Mouse (Mus musculus) myocyte (in vitro differentiated cells): ENCODE measurements at regions not wholly inside any gene's neighbourhood (a gene's known extent, or its start where the extent isn't known, plus 50 kb on each side); places are given as distances from the start of the nearest gene placed in this dataset.

Source experiments
- H3K27me3 ChIP-seq: one replicate; pipeline ENCODE4 v1.6.1; 2011; ENCODE audit not compliant: control insufficient read depth, insufficient read depth, insufficient read length
- H3K36me3 ChIP-seq: one replicate; pipeline ENCODE4 v1.6.1; 2011; ENCODE audit not compliant: control insufficient read depth, insufficient read depth
- H3K4me2 ChIP-seq: one replicate; pipeline ENCODE4 v1.6.1; 2011; ENCODE audit warnings: low read depth, control low read depth
- H3K4me3 ChIP-seq: one replicate; pipeline ENCODE4 v1.5.1; 2011; ENCODE audit warnings: mild to moderate bottlenecking, control low read depth, moderate library complexity
- H3K79me2 ChIP-seq: one replicate; pipeline ENCODE4 v1.6.1; 2011; ENCODE audit not compliant: control insufficient read depth, insufficient read depth
- H3ac ChIP-seq: one replicate; pipeline ENCODE4 v1.6.1; 2011; ENCODE audit not compliant: control insufficient read depth, insufficient read length
- CEBPB ChIP-seq: IDR thresholded peaks from 2 replicates; pipeline ENCODE4 v1.6.1; 2011; ENCODE audit warnings: mild to moderate bottlenecking, moderate library complexity; ENCODE audit not compliant: poor library complexity, insufficient read depth, severe bottlenecking
- E2F4 ChIP-seq: IDR thresholded peaks from one replicate; pipeline ENCODE4 v1.6.1; 2011; ENCODE audit warnings: mild to moderate bottlenecking, control low read depth, moderate library complexity; ENCODE audit not compliant: insufficient read depth
- MAX ChIP-seq: IDR thresholded peaks from one replicate; pipeline ENCODE4 v1.6.1; 2011; ENCODE audit warnings: low read depth, mild to moderate bottlenecking, control low read depth
- MYOD1 ChIP-seq, 3 experiments: IDR thresholded peaks; one replicate each; pipeline ENCODE4 v1.6.1; 2011; ENCODE audit warnings: control low read depth in 2 of 3, low read depth in 2 of 3, mild to moderate bottlenecking in 2 of 3, moderate library complexity in 1 of 3; ENCODE audit not compliant: insufficient read length in 2 of 3, control insufficient read depth in 1 of 3
- MYOG ChIP-seq, 3 experiments: IDR thresholded peaks; one replicate each; pipeline ENCODE4 v1.6.1; 2011; ENCODE audit warnings: control low read depth in 2 of 3, low read depth in 2 of 3, mild to moderate bottlenecking in 2 of 3; ENCODE audit not compliant: insufficient read length in 2 of 3, control insufficient read depth in 1 of 3, insufficient read depth in 1 of 3
- POLR2A ChIP-seq: IDR thresholded peaks from one replicate; pipeline ENCODE4 v1.6.1; 2011; ENCODE audit warnings: low read depth, mild to moderate bottlenecking, control low read depth, moderate library complexity; ENCODE audit not compliant: insufficient read length
- POLR2AphosphoS2 ChIP-seq: IDR thresholded peaks from one replicate; pipeline ENCODE4 v1.6.1; 2011; ENCODE audit warnings: low read depth, control low read depth; ENCODE audit not compliant: insufficient read length
- REST ChIP-seq: IDR thresholded peaks from one replicate; pipeline ENCODE4 v1.6.1; 2011; ENCODE audit warnings: mild to moderate bottlenecking, control low read depth, moderate library complexity; ENCODE audit not compliant: insufficient read depth, insufficient read length
- SRF ChIP-seq: IDR thresholded peaks from one replicate; pipeline ENCODE4 v1.6.1; 2011; ENCODE audit warnings: low read depth; ENCODE audit not compliant: control insufficient read depth, insufficient read length
- TCF12 ChIP-seq: IDR thresholded peaks from one replicate; pipeline ENCODE4 v1.6.1; 2011; ENCODE audit warnings: mild to moderate bottlenecking, control low read depth; ENCODE audit not compliant: poor library complexity, insufficient read depth, severe bottlenecking
- TCF3 ChIP-seq: IDR thresholded peaks from one replicate; pipeline ENCODE4 v1.6.1; 2011; ENCODE audit warnings: low read depth, control low read depth; ENCODE audit not compliant: insufficient read length
- USF1 ChIP-seq: IDR thresholded peaks from one replicate; pipeline ENCODE4 v1.6.1; 2011; ENCODE audit warnings: low read depth, mild to moderate bottlenecking, control low read depth, moderate library complexity

DNA sequence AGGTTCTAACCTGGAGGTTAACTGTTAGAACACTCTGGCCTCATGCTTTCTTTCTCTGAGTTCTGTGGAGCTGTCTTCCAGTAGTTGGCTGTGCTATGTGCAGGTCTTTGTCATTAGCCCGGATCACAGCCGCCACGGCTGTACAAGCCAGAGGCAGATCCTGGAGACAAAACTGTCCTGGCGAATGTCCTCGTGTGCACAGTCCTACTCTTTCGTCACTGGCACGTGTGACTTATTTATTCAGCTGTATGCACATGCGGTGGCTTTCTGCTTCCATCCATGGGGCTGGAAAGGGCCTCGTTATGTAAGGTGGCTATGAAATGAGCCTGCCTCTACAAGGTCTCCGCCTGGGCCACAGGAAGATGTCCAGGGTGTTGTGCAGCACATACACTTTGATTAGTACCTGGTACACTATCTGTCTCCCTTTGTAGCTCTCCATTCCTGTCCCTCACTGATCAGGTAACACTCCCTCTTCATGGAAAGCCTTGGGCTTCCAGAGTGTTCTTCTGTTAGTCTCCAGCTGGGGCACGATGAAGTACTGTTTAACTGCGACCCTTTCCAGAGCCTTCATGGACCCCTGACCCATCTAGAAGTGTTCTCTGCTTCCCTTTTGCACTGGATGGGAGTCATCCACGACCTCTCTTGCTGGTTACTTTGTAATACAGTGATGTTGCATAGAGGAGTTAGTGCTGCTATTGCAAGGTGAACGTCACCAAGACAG lies 224.3 kb upstream of the Ccdc122 start:
- H3K4me2 ChIP-seq, result no peak overlapping the region
- TF ChIP-seq REST (no peak), E2F4 (no peak), POLR2A (no peak), TCF12 (no peak), MAX (no peak), MYOD1 (IDR thresholded peaks at IDR 0.05; ENCODE audit: control insufficient read depth in 1 of 3, insufficient read length in 2 of 3, low read depth in 2 of 3) (no peak), TCF3 (no peak), POLR2AphosphoS2 (no peak), MYOG (IDR thresholded peaks at IDR 0.05; ENCODE audit: control insufficient read depth in 1 of 3, insufficient read depth in 1 of 3, insufficient read length in 2 of 3, low read depth in 2 of 3) (no peak), SRF (no peak), CEBPB (no peak), USF1 (no peak)

DNA sequence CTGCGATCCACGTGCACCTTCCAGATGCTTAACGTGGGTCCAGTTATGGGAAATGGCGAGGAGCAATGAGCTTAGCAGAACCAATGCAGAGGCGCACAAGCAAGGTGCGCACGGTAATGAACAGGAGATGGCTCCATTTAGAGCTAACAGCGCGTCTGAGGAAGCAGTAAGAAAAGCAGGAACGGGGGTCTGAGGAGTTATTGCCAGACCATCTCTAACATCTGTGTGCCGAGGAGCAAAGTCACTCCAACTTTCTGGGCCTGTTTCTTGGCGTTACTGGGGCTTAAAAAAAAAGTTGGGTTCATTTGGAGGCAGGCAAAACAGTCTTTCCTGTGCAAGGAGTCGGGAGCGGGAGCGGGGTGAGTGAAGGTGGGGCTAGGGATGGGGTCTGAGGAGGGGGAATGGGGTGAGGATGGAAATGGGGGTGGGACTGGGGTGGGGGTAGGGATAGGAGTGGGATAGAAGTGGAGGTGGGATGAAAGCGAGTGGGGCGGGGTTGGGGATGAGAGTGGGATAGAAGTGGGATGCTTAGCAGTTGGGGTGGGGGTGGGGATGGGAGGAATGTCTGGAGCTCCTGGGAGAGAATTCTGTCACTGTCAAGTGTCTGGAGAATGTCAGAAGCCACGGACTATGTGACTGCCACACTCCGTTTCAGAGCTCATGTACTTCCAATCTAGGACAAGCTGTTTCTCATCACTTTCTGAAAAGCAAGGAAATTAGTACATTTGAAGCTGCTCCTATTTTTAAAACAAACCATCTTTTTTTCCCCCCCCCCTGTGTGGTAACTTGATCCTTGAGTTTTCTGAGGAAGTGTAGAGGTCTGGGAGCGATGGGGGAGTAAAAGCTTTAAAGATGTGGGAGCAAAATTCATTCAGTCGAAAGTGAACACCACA lies 225.6 kb upstream of the Ccdc122 start:
- no peak overlapping the region for H3K4me2 ChIP-seq
- no peaks in the 10 kb centered on the region for H3K27me3 ChIP-seq
- H3K79me2 ChIP-seq, result no peaks in the 10 kb centered on the region
- no peak overlapping the region for H3ac ChIP-seq
- TF ChIP-seq POLR2A (no peak), MYOD1 (IDR thresholded peaks at IDR 0.05; ENCODE audit: control insufficient read depth in 1 of 3, insufficient read length in 2 of 3, low read depth in 2 of 3) (no peak), SRF (no peak), MYOG (IDR thresholded peaks at IDR 0.05; ENCODE audit: control insufficient read depth in 1 of 3, insufficient read depth in 1 of 3, insufficient read length in 2 of 3, low read depth in 2 of 3) (no peak), POLR2AphosphoS2 (no peak), TCF3 (no peak), TCF12 (no peak), MAX (no peak), USF1 (no peak)
- no peak overlapping the region for H3K4me3 ChIP-seq
- no peaks in the 10 kb centered on the region for H3K36me3 ChIP-seq

More for the DNA sequence above, 224.3 kb upstream of the Ccdc122 start:
- Histone ChIP-seq H3K4me3 (no peak overlapping the region), H3ac (no peak overlapping the region), H3K27me3 (no peaks in the 10 kb centered on the region), H3K36me3 (no peaks in the 10 kb centered on the region), H3K79me2 (no peaks in the 10 kb centered on the region)

DNA sequence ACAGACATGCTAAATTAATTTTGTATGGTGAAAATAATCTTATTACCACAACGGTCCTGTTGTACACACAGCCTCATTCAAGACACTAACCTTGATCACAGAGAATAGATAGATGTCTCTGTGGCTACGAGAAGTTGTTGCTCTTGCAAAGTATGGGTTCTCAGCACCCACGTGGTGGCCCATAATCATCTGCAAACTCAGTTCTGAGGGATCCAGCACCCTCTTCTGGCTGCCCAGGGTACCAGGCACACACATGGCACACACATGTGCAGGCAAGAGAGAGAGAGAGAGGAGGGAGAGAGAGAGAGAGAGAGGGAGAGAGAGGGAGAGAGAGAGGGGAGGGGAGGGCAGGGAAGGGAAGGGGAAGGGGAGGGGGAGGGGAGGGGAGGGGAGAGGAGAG lies 226.5 kb upstream of the Ccdc122 start:
- no peak for TF ChIP-seq TCF12
- TF ChIP-seq POLR2AphosphoS2, result no peak
- no peak for TF ChIP-seq MAX
- no peak for TF ChIP-seq MYOD1 (IDR thresholded peaks at IDR 0.05; ENCODE audit: control insufficient read depth in 1 of 3, insufficient read length in 2 of 3, low read depth in 2 of 3)
- TF ChIP-seq MYOG (IDR thresholded peaks at IDR 0.05; ENCODE audit: control insufficient read depth in 1 of 3, insufficient read depth in 1 of 3, insufficient read length in 2 of 3, low read depth in 2 of 3), result no peak
- no peak for TF ChIP-seq REST
- Histone ChIP-seq H3K27me3 (no peaks in the 10 kb centered on the region), H3K36me3 (no peaks in the 10 kb centered on the region), H3K79me2 (no peaks in the 10 kb centered on the region), H3K4me2 (no peak overlapping the region), H3K4me3 (no peak overlapping the region), H3ac (no peak overlapping the region)

DNA sequence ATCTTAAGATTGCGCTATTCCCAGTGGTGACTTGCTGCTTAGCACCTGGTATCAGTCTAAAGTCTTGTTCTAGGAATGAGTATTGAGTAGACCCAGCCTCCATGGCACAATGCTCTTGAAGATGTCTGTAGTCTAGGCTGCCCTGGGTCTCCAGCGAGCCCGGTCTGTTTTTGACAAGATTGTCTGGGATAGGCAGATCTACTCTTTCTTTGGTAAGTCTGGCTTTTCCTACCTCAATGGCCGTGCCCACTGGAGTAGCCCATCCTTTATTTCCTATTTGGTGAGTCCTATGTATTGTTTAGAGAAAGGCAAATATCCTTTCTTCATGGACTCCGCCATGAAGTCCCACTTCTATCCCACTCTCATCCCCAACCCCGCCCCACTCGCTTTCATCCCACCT lies 227.2 kb upstream of the Ccdc122 start:
- no peak overlapping the region for H3K4me2 ChIP-seq
- no peaks in the 10 kb centered on the region for H3K27me3 ChIP-seq
- no peak overlapping the region for H3K4me3 ChIP-seq
- TF ChIP-seq E2F4 (no peak), MYOD1 (IDR thresholded peaks at IDR 0.05; ENCODE audit: control insufficient read depth in 1 of 3, insufficient read length in 2 of 3, low read depth in 2 of 3) (no peak), CEBPB (no peak), MAX (no peak), TCF3 (no peak), REST (no peak), USF1 (no peak), SRF (no peak), MYOG (IDR thresholded peaks at IDR 0.05; ENCODE audit: control insufficient read depth in 1 of 3, insufficient read depth in 1 of 3, insufficient read length in 2 of 3, low read depth in 2 of 3) (no peak)
- H3K79me2 ChIP-seq, result no peaks in the 10 kb centered on the region
- H3K36me3 ChIP-seq, result no peaks in the 10 kb centered on the region
- no peak overlapping the region for H3ac ChIP-seq
